Mouse (Mus musculus) embryo, embryonic 10 days (tissue): ENCODE results near the gene Afp.

Experiments used
- DNase-seq: peaks from one replicate; pipeline ENCODE4 v3.0.0-alpha.2; 2015; ENCODE audit warnings: low spot score

Gene Afp

GRCm38 (mm10) chr5:90507411-90507949 lies 16.9 kb downstream of the Afp start:
- no peak for DNase-seq

GRCm38 (mm10) chr5:90509828-90510592 lies 19.5 kb downstream of the Afp start:
- no peak for DNase-seq

GRCm38 (mm10) chr5:90512288-90512955 lies 21.9 kb downstream of the Afp start:
- no peak for DNase-seq

GRCm38 (mm10) chr5:90515561-90515960 lies 25.0 kb downstream of the Afp start:
- DNase-seq = no peak

- no peak for DNase-seq
These were observed 28.0 kb downstream of the Afp start, which contains the start of gene Afm for GRCm38 (mm10) chr5:90518356-90519100. TSS of gene Afm (plus strand) at chr5:90518932.

GRCm38 (mm10) chr5:90551191-90551590 lies 60.7 kb downstream of the Afp start:
- DNase-seq = no peak

GRCm38 (mm10) chr5:90556052-90556451 lies 65.5 kb downstream of the Afp start:
- DNase-seq = no peak
